Mouse (Mus musculus) bone marrow, adult 2 months (tissue): Measurements from ENCODE around the gene Myom3. TPM values are rescaled to one million over a fixed set of nuclear protein-coding genes. Genes with fewer than 3 reads are reported as not detected.

Experiments
- H3K27ac ChIP-seq: fragments of 200-500 bp; 2 replicates; pipeline ENCODE4 v1.5.1; 2012; ENCODE audit warnings: low read depth, mild to moderate bottlenecking, control low read depth, inconsistent platforms, low read length; ENCODE audit not compliant: control insufficient read depth, poor library complexity, insufficient read depth
- H3K4me1 ChIP-seq: fragments of 200-500 bp; 2 replicates; pipeline ENCODE4 v1.6.1; 2011; ENCODE audit warnings: low read length; ENCODE audit not compliant: control insufficient read depth, insufficient read depth
- H3K4me3 ChIP-seq: fragments of 200-500 bp; replicated peaks from 2 replicates; pipeline ENCODE3; 2011; ENCODE audit warnings: mild to moderate bottlenecking, low read depth, low read length, control low read depth; ENCODE audit not compliant: control insufficient read depth
- CTCF ChIP-seq: fragments of 200-500 bp; IDR thresholded peaks from 2 replicates; pipeline ENCODE4 v1.5.1; 2011; ENCODE audit warnings: low read length, control low read depth; ENCODE audit not compliant: control insufficient read depth, insufficient read depth
- POLR2A ChIP-seq: fragments of 200-500 bp; IDR thresholded peaks from 2 replicates; pipeline ENCODE4 v1.6.1; 2011; ENCODE audit warnings: low read depth, mild to moderate bottlenecking, control low read depth, low read length, borderline replicate concordance; ENCODE audit not compliant: control insufficient read depth
- WGBS: fragments of 180-500 bp; shearing (Covaris S2); methylation state at CpG from one replicate; pipeline ENCODE4 v1.1.7; 2018; 5-methylcytosine and 5-hydroxymethylcytosine counted together
- polyA plus RNA-seq: library from polyadenylated mRNA; stranded (reverse); fragments of >200 nt; gene quantifications from 2 replicates; pipeline ENCODE4 v1.2.4, GENCODE M21; 2011; ENCODE audit warnings: low replicate concordance; ENCODE audit not compliant: missing spikeins, insufficient read depth, insufficient read length

The Myom3 gene
- polyA plus RNA-seq, 1 experiment: not detected

- TF ChIP-seq CTCF (no peak), POLR2A (no peak)
- 0 out of 2 replicates have a peak overlapping the region, but pooled peaks have one; percentile 29 for H3K27ac ChIP-seq
- WGBS: 52% methylated on average over 5 of the region's 5 CpGs
These were observed 88.1 kb downstream of the Myom3 start for GRCm38 (mm10) chr4:135847581-135847980.

GRCm38 (mm10) chr4:135850411-135851095 is 91.0 kb downstream of the Myom3 start:
- no peak for TF ChIP-seq POLR2A
- TF ChIP-seq CTCF: no peak
- Histone ChIP-seq H3K27ac (peak overlapping the region; percentile 65), H3K4me1 (peaks cover 2% of the 10 kb centered on the region; the same call in 1 of the 2 replicates), H3K4me3 (no peak overlapping the region)
- 59% methylated on average over 13 of the region's 13 CpGs for WGBS

More at GRCm38 (mm10) chr4:135847581-135847980, 88.1 kb downstream of the Myom3 start:
- H3K4me3 ChIP-seq: no peak overlapping the region
- no peaks in the 10 kb centered on the region; the same call in 1 of the 2 replicates for H3K4me1 ChIP-seq

GRCm38 (mm10) chr4:135851942-135852341 is 92.4 kb downstream of the Myom3 start:
- no peak overlapping the region for H3K4me3 ChIP-seq
- WGBS: 59% methylated on average over 9 of the region's 9 CpGs
- TF ChIP-seq CTCF: no peak
- peak; percentile 60; the same call in 1 of the 2 replicates for TF ChIP-seq POLR2A
- H3K27ac ChIP-seq: peak overlapping the region; percentile 93
- H3K4me1 ChIP-seq: peaks cover 2% of the 10 kb centered on the region; the same call in 1 of the 2 replicates

- H3K27ac ChIP-seq: no peak overlapping the region; the same call in none of the 2 replicates
- WGBS: 90% methylated on average over 14 of the region's 14 CpGs
- H3K4me3 ChIP-seq: no peak overlapping the region
- H3K4me1 ChIP-seq: peaks cover 2% of the 10 kb centered on the region; the same call in 1 of the 2 replicates
- TF ChIP-seq CTCF (no peak), POLR2A (no peak)
These were observed 94.6 kb downstream of the Myom3 start for GRCm38 (mm10) chr4:135853987-135854546.

GRCm38 (mm10) chr4:135854630-135855029 is 95.1 kb downstream of the Myom3 start:
- Histone ChIP-seq H3K4me1 (peaks cover 2% of the 10 kb centered on the region; the same call in 1 of the 2 replicates), H3K27ac (no peak overlapping the region), H3K4me3 (no peak overlapping the region)
- 75% methylated on average over 11 of the region's 11 CpGs for WGBS
- TF ChIP-seq CTCF (no peak), POLR2A (no peak)

- Histone ChIP-seq H3K4me3 (peak overlapping the region; percentile 82), H3K27ac (peak overlapping the region; percentile 99), H3K4me1 (peaks cover 2% of the 10 kb centered on the region; the same call in 1 of the 2 replicates)
- WGBS: 8% methylated on average over 6 of the region's 6 CpGs
- TF ChIP-seq POLR2A: no peak
- TF ChIP-seq CTCF: no peak
These were observed 95.6 kb downstream of the Myom3 start for GRCm38 (mm10) chr4:135855080-135855479.

- peak within 1 kb of the TSS; percentile 82 for H3K4me3 ChIP-seq
- peak within 1 kb of the TSS; percentile 99 for H3K27ac ChIP-seq
- H3K4me1 ChIP-seq: peaks cover 2% of the 10 kb centered on the region; the same call in 1 of the 2 replicates
- WGBS: 1% methylated on average over 65 of the region's 67 CpGs
- TF ChIP-seq CTCF (no peak), POLR2A (peak; percentile 93)
These were observed 96.2 kb downstream of the Myom3 start, which contains the start of gene Srsf10 for GRCm38 (mm10) chr4:135855536-135856222. Gene Srsf10, plus strand, starts transcription at chr4:135855747.
